Mouse (Mus musculus) CD4-positive, CD25-positive, alpha-beta regulatory T cell, adult 2 months (primary cell): Measurements from ENCODE around the gene Bgn.
A peak's percentile ranks its signal among the peaks of the same experiment; 100 is the strongest.

Experiments used
- DNase-seq: peaks from one replicate; pipeline ENCODE4 v3.0.0-alpha.2; 2012; ENCODE audit warnings: low read depth, low spot score

The Bgn gene

GRCm38 (mm10) chrX:73490186-73490585 is 6.8 kb downstream of the Bgn start:
- no peak for DNase-seq

GRCm38 (mm10) chrX:73490804-73491203 is 7.4 kb downstream of the Bgn start:
- DNase-seq: no peak

GRCm38 (mm10) chrX:73493567-73493966 is 10.2 kb downstream of the Bgn start:
- peak; percentile 85 for DNase-seq

- DNase-seq: no peak
These were observed 13.3 kb downstream of the Bgn start for GRCm38 (mm10) chrX:73496746-73497145.

- DNase-seq: no peak
These were observed 21.8 kb downstream of the Bgn start for GRCm38 (mm10) chrX:73505130-73505735.

GRCm38 (mm10) chrX:73506577-73506976 is 23.2 kb downstream of the Bgn start:
- no peak for DNase-seq

GRCm38 (mm10) chrX:73509209-73509608 is 25.8 kb downstream of the Bgn start:
- no peak for DNase-seq

GRCm38 (mm10) chrX:73512904-73513303 is 29.5 kb downstream of the Bgn start:
- no peak for DNase-seq

GRCm38 (mm10) chrX:73516556-73516955 is 33.2 kb downstream of the Bgn start:
- no peak for DNase-seq

- DNase-seq: no peak
These were observed 33.7 kb downstream of the Bgn start for GRCm38 (mm10) chrX:73517060-73517600.

GRCm38 (mm10) chrX:73520692-73521091 is 37.3 kb downstream of the Bgn start:
- peak; percentile 1 for DNase-seq

GRCm38 (mm10) chrX:73524318-73525222 is 41.2 kb downstream of the Bgn start:
- DNase-seq: no peak

- DNase-seq: no peak
These were observed 42.1 kb downstream of the Bgn start for GRCm38 (mm10) chrX:73525223-73526140.

- DNase-seq: peak; percentile 6
These were observed 43.0 kb downstream of the Bgn start for GRCm38 (mm10) chrX:73526410-73526887.

GRCm38 (mm10) chrX:73537875-73538274 is 54.5 kb downstream of the Bgn start:
- no peak for DNase-seq

GRCm38 (mm10) chrX:73543340-73543739 is 59.9 kb downstream of the Bgn start:
- DNase-seq: peak; percentile 1
